Mouse (Mus musculus) C2C12 (cell line): ENCODE measurements around the gene Stx6.

Experiments
- CEBPB ChIP-seq: IDR thresholded peaks from one replicate; pipeline ENCODE4 v1.6.1; 2011; ENCODE audit warnings: low read depth, mild to moderate bottlenecking, control low read depth, moderate library complexity
- CTCF ChIP-seq: IDR thresholded peaks from one replicate; pipeline ENCODE4 v1.5.1; 2011; ENCODE audit not compliant: control insufficient read depth, insufficient read depth, insufficient read length
- MAX ChIP-seq: IDR thresholded peaks from one replicate; pipeline ENCODE4 v1.6.1; 2011; ENCODE audit warnings: mild to moderate bottlenecking, control low read depth
- MYOD1 ChIP-seq: IDR thresholded peaks from one replicate; pipeline ENCODE4 v1.6.1; 2011; ENCODE audit warnings: low read depth; ENCODE audit not compliant: control insufficient read depth, insufficient read length
- USF1 ChIP-seq: IDR thresholded peaks from one replicate; pipeline ENCODE4 v1.6.1; 2011; ENCODE audit warnings: low read depth, mild to moderate bottlenecking, control low read depth, moderate library complexity

- TF ChIP-seq CTCF, result no peak
- TF ChIP-seq MAX, result no peak
- TF ChIP-seq CEBPB, result no peak
- no peak for TF ChIP-seq USF1
- no peak for TF ChIP-seq MYOD1
Observed at GRCm38 (mm10) chr1:155241701-155242487, 83.4 kb downstream of the Stx6 start.
